Mouse (Mus musculus) c-Kit-negative CD71-positive TER-119-positive erythroid progenitor cells, embryonic 14.5 days (primary cell): ENCODE data around the gene Gng7.

ENCODE experiments used
- DNase-seq: peaks from one replicate; pipeline ENCODE4 v3.0.0-alpha.2; 2013; ENCODE audit warnings: low read depth, low spot score

The Gng7 gene

GRCm38 (mm10) chr10:80944231-80944630 lies 70.5 kb downstream of the Gng7 start:
- no peak for DNase-seq

GRCm38 (mm10) chr10:80943701-80944100 lies 71.0 kb downstream of the Gng7 start:
- DNase-seq: no peak

GRCm38 (mm10) chr10:80942919-80943318 lies 71.8 kb downstream of the Gng7 start:
- DNase-seq: no peak

GRCm38 (mm10) chr10:80940988-80941347 lies 73.8 kb downstream of the Gng7 start:
- no peak for DNase-seq

- DNase-seq: no peak
Measured at GRCm38 (mm10) chr10:80940320-80940987, 74.3 kb downstream of the Gng7 start.

- DNase-seq: peak; percentile 36
Measured at GRCm38 (mm10) chr10:80939671-80940070, 75.1 kb downstream of the Gng7 start.

GRCm38 (mm10) chr10:80938831-80939550 lies 75.8 kb downstream of the Gng7 start:
- DNase-seq: no peak

- no peak for DNase-seq
Measured at GRCm38 (mm10) chr10:80937646-80938045, 77.1 kb downstream of the Gng7 start.

GRCm38 (mm10) chr10:80936810-80937164 lies 78.0 kb downstream of the Gng7 start:
- no peak for DNase-seq

GRCm38 (mm10) chr10:80936135-80936809 lies 78.5 kb downstream of the Gng7 start:
- no peak for DNase-seq

GRCm38 (mm10) chr10:80935698-80936097 lies 79.0 kb downstream of the Gng7 start:
- no peak for DNase-seq

- DNase-seq: no peak
Measured at GRCm38 (mm10) chr10:80935241-80935640, 79.5 kb downstream of the Gng7 start.

- no peak for DNase-seq
Measured at GRCm38 (mm10) chr10:80934136-80934985, 80.4 kb downstream of the Gng7 start.

GRCm38 (mm10) chr10:80933421-80933979 lies 81.2 kb downstream of the Gng7 start:
- DNase-seq: no peak

GRCm38 (mm10) chr10:80932700-80933420 lies 81.9 kb downstream of the Gng7 start:
- no peak for DNase-seq

- no peak for DNase-seq
Measured at GRCm38 (mm10) chr10:80932206-80932605, 82.5 kb downstream of the Gng7 start.

- no peak for DNase-seq
Measured at GRCm38 (mm10) chr10:80931695-80932094, 83.0 kb downstream of the Gng7 start.

- DNase-seq: no peak
Measured at GRCm38 (mm10) chr10:80931153-80931671, 83.5 kb downstream of the Gng7 start.

- no peak for DNase-seq
Measured at GRCm38 (mm10) chr10:80930361-80931152, 84.2 kb downstream of the Gng7 start.
